Comparison of ENCODE assay signal across 16 mouse cellular contexts in the genomic region with DNA sequence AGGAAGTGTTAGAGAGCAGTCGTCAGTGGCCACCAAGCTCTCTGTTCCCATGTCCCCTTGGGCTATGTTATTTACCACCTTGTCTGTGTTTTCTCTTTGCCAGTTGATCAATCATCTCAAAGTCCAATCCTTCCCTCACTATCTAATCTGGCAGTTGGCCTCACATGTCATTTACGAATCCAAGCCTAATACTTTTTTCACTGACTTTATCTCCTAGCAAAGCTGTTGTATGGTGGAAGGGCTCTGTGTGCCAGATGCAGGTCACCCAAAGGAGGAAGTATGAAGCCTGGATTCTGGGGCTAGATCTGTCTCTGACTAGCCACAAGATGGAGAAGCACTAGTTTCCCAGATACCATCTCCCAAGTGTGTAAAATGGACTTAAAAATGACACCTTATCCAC. TPM values are rescaled to one million over a fixed set of nuclear protein-coding genes. Genes with fewer than 3 reads are reported as not detected.
"Had no signal": no experiment of that assay in that cellular context is flagged by ENCODE, and none has a peak within 500 bp of the region (broad histone marks: within the 10 kb centered on the region; RNA-seq: fewer than 3 reads in every experiment).

No protein-coding gene starts in this region.

- H3K4me3 ChIP-seq: limb, embryonic 15.5 days; lung, embryonic 15.5 days; megakaryocyte, embryonic 14.5 days; midbrain, embryonic 12.5 days; neural tube, embryonic 13.5 days had no signal

- H3K4me1 ChIP-seq: lung, embryonic 15.5 days; megakaryocyte, embryonic 14.5 days; midbrain, embryonic 12.5 days; neural tube, embryonic 13.5 days had no signal

- H3K9ac ChIP-seq: limb, embryonic 15.5 days; lung, embryonic 15.5 days; midbrain, embryonic 12.5 days; neural tube, embryonic 13.5 days had no signal

- H3K9me3 ChIP-seq: limb, embryonic 15.5 days; lung, embryonic 15.5 days; midbrain, embryonic 12.5 days; neural tube, embryonic 13.5 days had no signal

- DNase-seq: kidney, adult 8-10 months; kidney, postnatal 25 days; layer of hippocampus, adult 9-11 months; layer of hippocampus, postnatal 36 days; lung, postnatal 14 days; retina, postnatal 1 day; thymus, adult 18-20 months; thymus, postnatal 14 days had no signal

- H3K36me3 ChIP-seq: limb, embryonic 15.5 days; lung, embryonic 15.5 days; midbrain, embryonic 12.5 days; neural tube, embryonic 13.5 days had no signal

- H3K27me3 ChIP-seq: limb, embryonic 15.5 days; lung, embryonic 15.5 days; midbrain, embryonic 12.5 days; neural tube, embryonic 13.5 days had no signal

- H3K4me2 ChIP-seq: limb, embryonic 15.5 days; lung, embryonic 15.5 days; midbrain, embryonic 12.5 days; neural tube, embryonic 13.5 days had no signal

- H3K27ac ChIP-seq: limb, embryonic 15.5 days; lung, embryonic 15.5 days; macrophage; midbrain, embryonic 12.5 days; neural tube, embryonic 13.5 days had no signal

- ATAC-seq: inflammation-experienced regulatory T-cells, adult 6 months; midbrain, embryonic 16.5 days had no signal

RNA-seq across cellular contexts. Expression of a gene that starts 8.8 kb away (rescaled TPM):
- polyA plus RNA-seq: inflammation-experienced regulatory T-cells, adult 6 months; macrophage; midbrain, embryonic 12.5 days had no signal

RNA-seq across cellular contexts. Expression of a gene that starts 39.5 kb away (rescaled TPM):
- polyA plus RNA-seq: inflammation-experienced regulatory T-cells, adult 6 months; macrophage had no signal

RNA-seq across cellular contexts. Expression of a gene that starts 51.8 kb away (rescaled TPM):
- polyA plus RNA-seq: inflammation-experienced regulatory T-cells, adult 6 months; limb, embryonic 15.5 days; lung, embryonic 15.5 days; macrophage; neural tube, embryonic 13.5 days had no signal
